Mouse (Mus musculus) forebrain, embryonic 12.5 days (tissue): ENCODE measurements around the gene 4933416C03Rik. TPM values are rescaled to one million over a fixed set of nuclear protein-coding genes. Genes with fewer than 3 reads are reported as not detected.
A peak's percentile ranks its signal among the peaks of the same experiment; 100 is the strongest.

ENCODE experiments used
- ATAC-seq: fragments of 200-750 bp; cut with Nextera tagmentation; 2 replicates; pipeline ENCODE4 v1.8.0; 2017; ENCODE audit warnings: moderate TSS enrichment; ENCODE audit not compliant: low FRiP score
- H3K27ac ChIP-seq: fragments of 300-500 bp; sonication (generic); 2 replicates; pipeline ENCODE4 v1.5.1; 2016; ENCODE audit warnings: mild to moderate bottlenecking
- H3K27me3 ChIP-seq: fragments of 300-500 bp; sonication (generic); 2 replicates; pipeline ENCODE4 v1.6.1; 2016; ENCODE audit warnings: mild to moderate bottlenecking
- H3K36me3 ChIP-seq: fragments of 300-500 bp; sonication (generic); replicated peaks from 2 replicates; pipeline ENCODE4 v1.6.1; 2016; ENCODE audit warnings: mild to moderate bottlenecking
- H3K4me1 ChIP-seq: fragments of 300-500 bp; sonication (generic); 2 replicates; pipeline ENCODE4 v1.6.1; 2016
- H3K4me2 ChIP-seq: fragments of 300-500 bp; sonication (generic); 2 replicates; pipeline ENCODE4 v1.6.1; 2016; ENCODE audit warnings: mild to moderate bottlenecking, moderate library complexity
- H3K4me3 ChIP-seq: fragments of 300-500 bp; sonication (generic); replicated peaks from 2 replicates; pipeline ENCODE4 v1.5.1; 2016; ENCODE audit warnings: mild to moderate bottlenecking
- H3K9ac ChIP-seq: fragments of 300-500 bp; sonication (generic); 2 replicates; pipeline ENCODE4 v1.6.1; 2016; ENCODE audit warnings: mild to moderate bottlenecking
- H3K9me3 ChIP-seq: fragments of 300-500 bp; sonication (generic); 2 replicates; pipeline ENCODE4 v1.6.1; 2016
- WGBS: fragments of 180-500 bp; shearing (Covaris S2); methylation state at CpG from one replicate; pipeline ENCODE4 v1.1.7; 2016; 5-methylcytosine and 5-hydroxymethylcytosine counted together
- polyA plus RNA-seq: library from polyadenylated mRNA; unstranded; fragments of >200 nt; fragmentation: Nextera tagmentation; extraction: Ambion mirVana; gene quantifications from 2 replicates; pipeline ENCODE4 v1.2.1, GENCODE M21; 2016

4933416C03Rik gene
- polyA plus RNA-seq, result not detected in 2 replicates

GRCm38 (mm10) chr10:116113867-116114474, at the start of gene 4933416C03Rik:
4933416C03Rik (minus strand) TSS chr10:116113917.
- Histone ChIP-seq H3K9me3 (0 out of 2 replicates have a peak, but pooled peaks cover 8% of the 10 kb centered on the region), H3K4me3 (no peak within 1 kb of the TSS), H3K4me1 (no peaks in the 10 kb centered on the region), H3K9ac (no peak within 1 kb of the TSS), H3K36me3 (no peaks in the 10 kb centered on the region), H3K4me2 (no peak within 1 kb of the TSS), H3K27ac (no peak within 1 kb of the TSS), H3K27me3 (no peaks in the 10 kb centered on the region)
- 97% methylated on average over 39 of the region's 39 CpGs for WGBS
- no peak for ATAC-seq

GRCm38 (mm10) chr10:116162338-116162737, 48.6 kb upstream of the 4933416C03Rik start:
- no peak overlapping the region for H3K4me2 ChIP-seq
- WGBS, result 82% methylated on average over 10 of the region's 12 CpGs
- H3K4me1 ChIP-seq, result no peaks in the 10 kb centered on the region
- no peak overlapping the region for H3K4me3 ChIP-seq
- H3K36me3 ChIP-seq, result no peaks in the 10 kb centered on the region
- no peaks in the 10 kb centered on the region for H3K9me3 ChIP-seq
- H3K27me3 ChIP-seq, result no peaks in the 10 kb centered on the region
- ATAC-seq, result no peak
- no peak overlapping the region for H3K9ac ChIP-seq
- H3K27ac ChIP-seq, result no peak overlapping the region

GRCm38 (mm10) chr10:116156699-116157098, 43.0 kb upstream of the 4933416C03Rik start:
- no peaks in the 10 kb centered on the region for H3K4me1 ChIP-seq
- H3K36me3 ChIP-seq, result no peaks in the 10 kb centered on the region
- no peak overlapping the region for H3K4me3 ChIP-seq
- no peak overlapping the region for H3K4me2 ChIP-seq
- no peak overlapping the region for H3K9ac ChIP-seq
- ATAC-seq, result no peak
- 84% methylated on average over 1 of the region's 1 CpGs for WGBS
- no peak overlapping the region for H3K27ac ChIP-seq
- no peaks in the 10 kb centered on the region for H3K9me3 ChIP-seq
- no peaks in the 10 kb centered on the region for H3K27me3 ChIP-seq

- Histone ChIP-seq H3K9me3 (no peaks in the 10 kb centered on the region), H3K4me1 (no peaks in the 10 kb centered on the region), H3K36me3 (no peaks in the 10 kb centered on the region), H3K27ac (no peak overlapping the region), H3K4me3 (no peak overlapping the region), H3K27me3 (no peaks in the 10 kb centered on the region), H3K9ac (no peak overlapping the region), H3K4me2 (no peak overlapping the region)
- ATAC-seq, result no peak
- whole genome bisulfite sequencing, result 82% methylated on average over 5 of the region's 5 CpGs
These were observed 41.0 kb upstream of the 4933416C03Rik start for GRCm38 (mm10) chr10:116154707-116155106.

- Histone ChIP-seq H3K9me3 (no peaks in the 10 kb centered on the region), H3K4me3 (no peak overlapping the region), H3K27ac (0 out of 2 replicates have a peak overlapping the region, but pooled peaks have one; percentile 15), H3K27me3 (no peaks in the 10 kb centered on the region), H3K4me1 (peaks cover 6% of the 10 kb centered on the region; the same call in 1 of the 2 replicates), H3K4me2 (no peak overlapping the region), H3K9ac (no peak overlapping the region), H3K36me3 (no peaks in the 10 kb centered on the region)
- no peak for ATAC-seq
- 39% methylated on average over 9 of the region's 9 CpGs for WGBS
These were observed 32.4 kb upstream of the 4933416C03Rik start for GRCm38 (mm10) chr10:116146091-116146490.

- H3K27me3 ChIP-seq, result no peaks in the 10 kb centered on the region
These were observed 30.0 kb upstream of the 4933416C03Rik start for GRCm38 (mm10) chr10:116143684-116144083.

GRCm38 (mm10) chr10:116140226-116140625, 26.5 kb upstream of the 4933416C03Rik start:
- Histone ChIP-seq H3K27ac (no peak overlapping the region), H3K9ac (no peak overlapping the region), H3K9me3 (no peaks in the 10 kb centered on the region), H3K4me2 (no peak overlapping the region), H3K27me3 (no peaks in the 10 kb centered on the region), H3K4me3 (no peak overlapping the region), H3K36me3 (no peaks in the 10 kb centered on the region), H3K4me1 (no peaks in the 10 kb centered on the region)
- 91% methylated on average over 8 of the region's 8 CpGs for WGBS
- ATAC-seq, result no peak

More at GRCm38 (mm10) chr10:116143684-116144083, 30.0 kb upstream of the 4933416C03Rik start:
- H3K27ac ChIP-seq, result no peak overlapping the region
- 88% methylated on average over 10 of the region's 10 CpGs for WGBS
- H3K9me3 ChIP-seq, result no peaks in the 10 kb centered on the region
- H3K4me3 ChIP-seq, result no peak overlapping the region
- no peak for ATAC-seq
- no peak overlapping the region for H3K9ac ChIP-seq
- no peak overlapping the region for H3K4me2 ChIP-seq
- peaks cover 6% of the 10 kb centered on the region; the same call in 1 of the 2 replicates for H3K4me1 ChIP-seq
- no peaks in the 10 kb centered on the region for H3K36me3 ChIP-seq

GRCm38 (mm10) chr10:116135187-116135586, 21.5 kb upstream of the 4933416C03Rik start:
- Histone ChIP-seq H3K36me3 (no peaks in the 10 kb centered on the region), H3K9me3 (no peaks in the 10 kb centered on the region), H3K4me3 (no peak overlapping the region), H3K4me2 (no peak overlapping the region), H3K27me3 (no peaks in the 10 kb centered on the region), H3K27ac (no peak overlapping the region), H3K4me1 (no peaks in the 10 kb centered on the region), H3K9ac (no peak overlapping the region)
- 91% methylated on average over 2 of the region's 2 CpGs for WGBS
- no peak for ATAC-seq

- H3K27me3 ChIP-seq, result no peaks in the 10 kb centered on the region
- H3K4me2 ChIP-seq, result no peak overlapping the region
- H3K36me3 ChIP-seq, result no peaks in the 10 kb centered on the region
- no peak overlapping the region for H3K27ac ChIP-seq
- no peaks in the 10 kb centered on the region for H3K4me1 ChIP-seq
- H3K4me3 ChIP-seq, result no peak overlapping the region
- 84% methylated on average over 4 of the region's 4 CpGs for WGBS
- ATAC-seq, result no peak
- no peak overlapping the region for H3K9ac ChIP-seq
- H3K9me3 ChIP-seq, result no peaks in the 10 kb centered on the region
These were observed 18.5 kb upstream of the 4933416C03Rik start for GRCm38 (mm10) chr10:116132233-116132632.

GRCm38 (mm10) chr10:116131223-116131622, 17.5 kb upstream of the 4933416C03Rik start:
- no peak for ATAC-seq
- Histone ChIP-seq H3K4me3 (no peak overlapping the region), H3K27me3 (no peaks in the 10 kb centered on the region), H3K4me1 (no peaks in the 10 kb centered on the region), H3K9ac (no peak overlapping the region), H3K27ac (no peak overlapping the region), H3K4me2 (no peak overlapping the region), H3K36me3 (no peaks in the 10 kb centered on the region), H3K9me3 (no peaks in the 10 kb centered on the region)
- 89% methylated on average over 4 of the region's 4 CpGs for WGBS

- 85% methylated on average over 3 of the region's 3 CpGs for WGBS
- Histone ChIP-seq H3K27me3 (no peaks in the 10 kb centered on the region), H3K4me2 (no peak overlapping the region), H3K4me1 (no peaks in the 10 kb centered on the region), H3K27ac (no peak overlapping the region), H3K9ac (no peak overlapping the region), H3K4me3 (no peak overlapping the region), H3K9me3 (no peaks in the 10 kb centered on the region), H3K36me3 (no peaks in the 10 kb centered on the region)
- ATAC-seq, result no peak
These were observed 16.7 kb upstream of the 4933416C03Rik start for GRCm38 (mm10) chr10:116130401-116130800.

GRCm38 (mm10) chr10:116125364-116125763, 11.6 kb upstream of the 4933416C03Rik start:
- Histone ChIP-seq H3K4me3 (no peak overlapping the region), H3K4me1 (no peaks in the 10 kb centered on the region), H3K4me2 (no peak overlapping the region), H3K27me3 (no peaks in the 10 kb centered on the region), H3K27ac (no peak overlapping the region), H3K36me3 (no peaks in the 10 kb centered on the region), H3K9me3 (no peaks in the 10 kb centered on the region), H3K9ac (no peak overlapping the region)
- no peak for ATAC-seq
- WGBS, result 64% methylated on average over 5 of the region's 5 CpGs

GRCm38 (mm10) chr10:116123808-116124207, 10.1 kb upstream of the 4933416C03Rik start:
- H3K9me3 ChIP-seq, result no peaks in the 10 kb centered on the region
- 93% methylated on average over 2 of the region's 2 CpGs for WGBS
- H3K4me1 ChIP-seq, result no peaks in the 10 kb centered on the region
- no peak overlapping the region for H3K27ac ChIP-seq
- ATAC-seq, result no peak
- no peak overlapping the region for H3K4me2 ChIP-seq
- H3K27me3 ChIP-seq, result no peaks in the 10 kb centered on the region
- no peak overlapping the region for H3K4me3 ChIP-seq
- no peak overlapping the region for H3K9ac ChIP-seq
- H3K36me3 ChIP-seq, result no peaks in the 10 kb centered on the region
